ENCODE assay signal across 8 mouse cellular contexts in genomic region chr15:96476359-96476758, GRCm38 (mm10). TPM values are rescaled to one million over a fixed set of nuclear protein-coding genes. Genes with fewer than 3 reads are reported as not detected.
A peak's percentile ranks its signal among the peaks of the same experiment; 100 is the strongest.
DNase-seq lines count a peak whose midpoint lies in the region; ATAC-seq lines count a peak whose summit lies in the region.

No protein-coding gene starts in this region.

- H3K9ac ChIP-seq in forebrain, embryonic 16.5 days (replicated peaks; ENCODE audit: low read depth, low read length), result no peak overlapping the region

- WGBS in forebrain, embryonic 10.5 days, result 11% methylated on average over 7 of the region's 7 CpGs
- 11% methylated on average over 7 of the region's 7 CpGs for WGBS in forebrain, embryonic 16.5 days

- no peak overlapping the region for H3K27ac ChIP-seq in forebrain, embryonic 10.5 days
- no peak overlapping the region for H3K27ac ChIP-seq in forebrain, embryonic 16.5 days (ENCODE audit: low read length)

- H3K4me2 ChIP-seq in forebrain, embryonic 16.5 days (ENCODE audit: low read length), result no peak overlapping the region

- no peaks in the 10 kb centered on the region for H3K27me3 ChIP-seq in forebrain, embryonic 10.5 days (ENCODE audit: poor library complexity, severe bottlenecking)
- H3K27me3 ChIP-seq in forebrain, embryonic 16.5 days (replicated peaks; ENCODE audit: control insufficient read depth, insufficient read depth, low read length), result no peaks in the 10 kb centered on the region

- intact Hi-C loops in left cerebral cortex, postnatal 10 days (cut with DNase I), result no loop called here

- no peak for ATAC-seq in forebrain, embryonic 16.5 days

- no peaks in the 10 kb centered on the region for H3K4me1 ChIP-seq in forebrain, embryonic 10.5 days
- H3K4me1 ChIP-seq in forebrain, embryonic 16.5 days (replicated peaks; ENCODE audit: control insufficient read depth, insufficient read depth, low read length), result no peaks in the 10 kb centered on the region

- peak; percentile 87 for DNase-seq in forebrain, embryonic 10.5 days (ENCODE audit: extremely low spot score, low spot score)
- DNase-seq in cerebellum, adult 9-11 months, result peak; percentile 78
- DNase-seq in frontal cortex, postnatal 36 days (ENCODE audit: low spot score in 2 of 2), result peak; percentile 87 to 89
- peak; percentile 83 for DNase-seq in induced T-regulatory cell, adult 2 months (ENCODE audit: low read depth)
- DNase-seq in left cerebral cortex, postnatal 10 days (ENCODE audit: extremely low spot score in 1 of 2, low spot score in 2 of 2), result peak; percentile 70 to 85
- peak; percentile 79 for DNase-seq in mesoderm, embryonic 11.5 days (ENCODE audit: low read depth, low spot score)
- DNase-seq in spleen, adult 18-20 months, result peak; percentile 74 to 94

- H3K9me3 ChIP-seq in forebrain, embryonic 10.5 days, result no peaks in the 10 kb centered on the region
- no peaks in the 10 kb centered on the region for H3K9me3 ChIP-seq in forebrain, embryonic 16.5 days (ENCODE audit: control insufficient read depth, low read length)

- H3K4me3 ChIP-seq in forebrain, embryonic 10.5 days, result no peak overlapping the region
- no peak overlapping the region for H3K4me3 ChIP-seq in forebrain, embryonic 16.5 days (replicated peaks; ENCODE audit: low read length)

- no peaks in the 10 kb centered on the region for H3K36me3 ChIP-seq in forebrain, embryonic 10.5 days (replicated peaks)
- H3K36me3 ChIP-seq in forebrain, embryonic 16.5 days (ENCODE audit: control insufficient read depth, insufficient read depth), result no peaks in the 10 kb centered on the region

RNA-seq across cellular contexts. Expression of gene Scaf11, which starts 15.7 kb away (rescaled TPM):
- 105 and 106 TPM in 2 replicates for polyA plus RNA-seq in forebrain, embryonic 10.5 days (2016; fragmentation: Nextera tagmentation; extraction: Ambion mirVana)
- polyA plus RNA-seq in forebrain, embryonic 16.5 days (2015; fragmentation: Nextera tagmentation; extraction: Ambion mirVana), result 53.2 and 57.7 TPM in 2 replicates
- 10 to 100 TPM; 40.8 to 43.0 TPM for total RNA-seq in left cerebral cortex, postnatal 10 days (2021)
